Mouse (Mus musculus): ENCODE data around the gene Emid1. TPM values are rescaled to one million over a fixed set of nuclear protein-coding genes. Genes with fewer than 3 reads are reported as not detected.

The Emid1 gene
- total RNA-seq, 2 experiments from 2014 or later, result 4.4 to 4.7 TPM

GRCm38 (mm10) chr11:5062860-5063505, 89.1 kb downstream of the Emid1 start:
- DNase-seq, result no peak

GRCm38 (mm10) chr11:5062326-5062725, 89.7 kb downstream of the Emid1 start:
- peak; percentile 24 for DNase-seq

GRCm38 (mm10) chr11:5061413-5062139, 90.5 kb downstream of the Emid1 start:
- peak; percentile 97 for DNase-seq

GRCm38 (mm10) chr11:5060756-5061412, 91.2 kb downstream of the Emid1 start:
- no peak for DNase-seq

GRCm38 (mm10) chr11:5059704-5060156, 92.3 kb downstream of the Emid1 start:
- peak; percentile 57 for DNase-seq

DNA sequence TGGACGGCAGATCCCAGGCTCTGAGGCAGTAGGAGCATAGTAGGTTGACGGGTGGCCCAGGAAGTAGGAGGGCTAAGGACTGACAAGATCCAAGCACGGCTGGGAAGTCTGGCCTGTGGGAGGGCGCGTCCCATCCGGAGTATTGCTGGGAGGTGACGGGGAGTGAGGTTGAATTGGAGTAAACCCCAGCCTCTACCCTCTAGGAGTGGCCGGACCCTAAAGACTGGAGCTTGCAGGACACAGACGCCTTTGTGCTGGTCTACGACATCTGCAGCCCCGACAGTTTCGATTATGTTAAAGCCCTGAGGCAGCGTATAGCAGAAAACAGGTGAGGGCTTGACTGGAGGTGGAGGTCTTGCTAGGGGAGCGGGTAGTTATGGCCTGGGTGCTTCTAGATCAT, 92.8 kb downstream of the Emid1 start:
- no peak for DNase-seq

DNA sequence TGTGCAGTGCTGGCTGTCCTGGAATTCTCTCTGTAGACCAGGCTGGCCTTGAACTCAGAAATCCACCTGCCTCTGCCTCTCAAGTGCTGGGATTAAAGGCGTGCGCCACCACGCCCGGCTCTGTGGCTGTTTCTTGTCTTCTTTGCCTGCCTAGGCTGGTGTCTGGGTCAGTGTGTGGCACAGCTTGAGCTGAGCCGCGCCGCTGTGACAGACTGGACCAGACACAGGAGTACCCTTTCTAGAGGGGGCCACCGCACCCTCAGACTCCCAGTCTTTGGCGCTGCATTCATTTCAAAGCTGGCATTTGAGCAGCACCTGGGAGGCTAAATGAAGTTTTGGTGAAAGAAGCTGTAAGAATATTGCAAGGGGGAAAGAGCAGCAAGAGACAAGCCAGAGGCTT, 93.3 kb downstream of the Emid1 start:
- DNase-seq, result no peak

- peak; percentile 55 for DNase-seq
These were observed 94.0 kb downstream of the Emid1 start, which contains the start of gene Rasl10a for GRCm38 (mm10) chr11:5057856-5058641. TSS of gene Rasl10a (plus strand) at chr11:5058128.

GRCm38 (mm10) chr11:5057541-5057855, 94.6 kb downstream of the Emid1 start:
- no peak for DNase-seq

DNA sequence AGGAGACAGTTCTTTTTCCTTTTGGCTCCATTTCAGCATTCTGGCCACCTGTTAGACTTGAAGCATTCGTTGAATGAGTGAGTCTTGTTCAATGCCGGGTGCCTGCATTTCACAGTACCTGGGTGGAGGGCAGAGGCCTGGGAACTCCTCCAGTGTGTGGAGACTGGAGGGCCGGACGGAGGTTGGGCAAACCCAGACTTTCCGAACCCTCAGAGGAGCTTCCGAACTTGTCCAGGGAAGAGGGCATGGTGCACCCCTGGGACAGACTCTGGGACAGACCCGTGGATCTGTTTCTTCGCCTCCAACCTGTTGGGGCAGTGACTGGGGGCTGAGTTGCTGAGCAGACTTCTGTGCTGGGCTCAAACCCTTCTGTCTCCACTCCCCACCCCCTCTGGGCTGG, 95.0 kb downstream of the Emid1 start:
- no peak for DNase-seq

Other genes starting within 250 kb of the Emid1 start
- gene Nefh, start 204.2 kb downstream of the Emid1 start, total RNA-seq (2021), result not detected
- gene Ap1b1, start 165.4 kb downstream of the Emid1 start, total RNA-seq (2021), result 10 to 100 TPM; 45.6 to 45.7 TPM
- 1 to 10 TPM in 1 of 2 experiments, under 1 TPM in 1; 0.41 to 1.0 TPM for gene Rasl10a, start 94.1 kb downstream of the Emid1 start, total RNA-seq (2021)
- gene Gas2l1, start 86.9 kb downstream of the Emid1 start, total RNA-seq (2021), result 10 to 100 TPM; 20.3 to 22.1 TPM
- gene Rhbdd3, start 53.3 kb downstream of the Emid1 start, total RNA-seq (2021), result 10 to 100 TPM; 19.4 to 20.6 TPM
- gene Ewsr1, start 53.0 kb downstream of the Emid1 start, total RNA-seq (2021), result 100 to 1,000 TPM; 247 to 254 TPM
- gene Kremen1, start 109.3 kb upstream of the Emid1 start, total RNA-seq (2021), result 10 to 100 TPM; 75.7 to 76.7 TPM